21 mouse cellular contexts compared by ENCODE assay signal in genomic region chr14:56097597-56097996, GRCm38 (mm10). TPM values are rescaled to one million over a fixed set of nuclear protein-coding genes. Genes with fewer than 3 reads are reported as not detected.
"Had no signal": no experiment of that assay in that cellular context is flagged by ENCODE, and none has a peak within 500 bp of the region (broad histone marks: within the 10 kb centered on the region; RNA-seq: fewer than 3 reads in every experiment).

No protein-coding gene starts in this region.

- H3K4me2 ChIP-seq: limb, embryonic 12.5 days; liver, embryonic 13.5 days; midbrain, embryonic 11.5 days; midbrain, embryonic 15.5 days; neural tube, embryonic 12.5 days had no signal

- DNase-seq: kidney, postnatal 36 days; layer of hippocampus, adult 9-11 months; liver; liver, embryonic 13.5 days; liver, postnatal 0 days; lung, postnatal 10 days; thymus, adult 2 months; thymus, postnatal 25 days had no signal

- H3K4me1 ChIP-seq: limb, embryonic 12.5 days; liver, embryonic 13.5 days; megakaryocyte, embryonic 14.5 days; midbrain, embryonic 15.5 days; neural tube, embryonic 12.5 days had no signal

- H3K9ac ChIP-seq: limb, embryonic 12.5 days; liver, embryonic 13.5 days; liver, postnatal 0 days; midbrain, embryonic 15.5 days; neural tube, embryonic 12.5 days had no signal

- H3K27me3 ChIP-seq: limb, embryonic 12.5 days; liver, embryonic 13.5 days; megakaryocyte, embryonic 14.5 days; midbrain, embryonic 15.5 days; neural tube, embryonic 12.5 days had no signal

- ATAC-seq: liver, postnatal 0 days; midbrain, embryonic 15.5 days had no signal

- H3K27ac ChIP-seq: kidney, postnatal 0 days; limb, embryonic 12.5 days; liver, embryonic 13.5 days; macrophage; midbrain, embryonic 15.5 days; neural tube, embryonic 12.5 days had no signal

- H3K36me3 ChIP-seq: limb, embryonic 12.5 days; liver, embryonic 13.5 days; midbrain, embryonic 15.5 days; neural tube, embryonic 12.5 days had no signal

- H3K4me3 ChIP-seq: limb, embryonic 12.5 days; liver, embryonic 13.5 days; megakaryocyte, embryonic 14.5 days; midbrain, embryonic 15.5 days; neural tube, embryonic 12.5 days had no signal

- H3K9me3 ChIP-seq: limb, embryonic 12.5 days; liver, embryonic 13.5 days; midbrain, embryonic 15.5 days; neural tube, embryonic 12.5 days had no signal

RNA-seq across cellular contexts. Expression of gene Ctsg, which starts 4.8 kb away (rescaled TPM):
- total RNA-seq: layer of hippocampus, adult 18-20 months; left cerebral cortex, postnatal 36 days; monocyte, adult 5-6 weeks; neutrophil, adult 5-6 weeks had no signal
- polyA plus RNA-seq: kidney, postnatal 0 days; limb, embryonic 12.5 days; midbrain, embryonic 11.5 days; midbrain, embryonic 15.5 days; neural tube, embryonic 12.5 days; testis, adult 2 months had no signal

RNA-seq across cellular contexts. Expression of gene Mcpt8, which starts 12.5 kb away (rescaled TPM):
- total RNA-seq: layer of hippocampus, adult 18-20 months; left cerebral cortex, postnatal 36 days had no signal
- polyA plus RNA-seq: limb, embryonic 12.5 days; midbrain, embryonic 11.5 days; midbrain, embryonic 15.5 days; neural tube, embryonic 12.5 days; testis, adult 2 months; thymus, adult 2 months; urinary bladder, adult 2 months had no signal

RNA-seq across cellular contexts. Expression of gene Gzme, which starts 22.8 kb away (rescaled TPM):
- total RNA-seq: layer of hippocampus, adult 18-20 months; left cerebral cortex, postnatal 36 days; monocyte, adult 5-6 weeks; neutrophil, adult 5-6 weeks had no signal
- polyA plus RNA-seq: kidney, postnatal 0 days; limb, embryonic 12.5 days; liver, embryonic 13.5 days; liver, postnatal 0 days; macrophage; midbrain, embryonic 11.5 days; midbrain, embryonic 15.5 days; neural tube, embryonic 12.5 days; testis, adult 2 months; thymus, adult 2 months; urinary bladder, adult 2 months had no signal

RNA-seq across cellular contexts. Expression of gene Gzmd, which starts 34.8 kb away (rescaled TPM):
- total RNA-seq: layer of hippocampus, adult 18-20 months; left cerebral cortex, postnatal 36 days; monocyte, adult 5-6 weeks; neutrophil, adult 5-6 weeks had no signal
- polyA plus RNA-seq: kidney, postnatal 0 days; limb, embryonic 12.5 days; liver, embryonic 13.5 days; liver, postnatal 0 days; macrophage; midbrain, embryonic 11.5 days; midbrain, embryonic 15.5 days; neural tube, embryonic 12.5 days; testis, adult 2 months; thymus, adult 2 months; urinary bladder, adult 2 months had no signal

RNA-seq across cellular contexts. Expression of gene Mcpt4, which starts 35.5 kb away (rescaled TPM):
- total RNA-seq: left cerebral cortex, postnatal 36 days; monocyte, adult 5-6 weeks; neutrophil, adult 5-6 weeks had no signal
- polyA plus RNA-seq: limb, embryonic 12.5 days; liver, embryonic 13.5 days; macrophage; midbrain, embryonic 11.5 days; neural tube, embryonic 12.5 days; testis, adult 2 months had no signal
